ENCODE assay signal across 8 mouse cellular contexts in genomic region chr6:145275586-145276219, GRCm38 (mm10). TPM values are rescaled to one million over a fixed set of nuclear protein-coding genes. Genes with fewer than 3 reads are reported as not detected.
DNase-seq lines count a peak whose midpoint lies in the region; ATAC-seq and TF ChIP-seq lines count a peak whose summit lies in the region.

No protein-coding gene starts in this region.

- H3K4me1 ChIP-seq in lung, embryonic 15.5 days: peaks cover 26% of the 10 kb centered on the region
- peaks cover 15% of the 10 kb centered on the region for H3K4me1 ChIP-seq in embryonic facial prominence, embryonic 10.5 days
- H3K4me1 ChIP-seq in intestine, postnatal 0 days (replicated peaks; ENCODE audit: control insufficient read depth, insufficient read depth, low read length): 0 out of 2 replicates have a peak, but pooled peaks cover 7% of the 10 kb centered on the region
- H3K4me1 ChIP-seq in neural tube, embryonic 15.5 days: peaks cover 7% of the 10 kb centered on the region

- TF ChIP-seq CTCF in intestine, postnatal 0 days (IDR thresholded peaks at IDR 0.05; ENCODE audit: low read depth): no peak
- TF ChIP-seq CTCF in left cerebral cortex, adult 2 months (IDR thresholded peaks at IDR 0.05): no peak

- no peaks in the 10 kb centered on the region for H3K36me3 ChIP-seq in lung, embryonic 15.5 days
- no peaks in the 10 kb centered on the region for H3K36me3 ChIP-seq in embryonic facial prominence, embryonic 10.5 days (replicated peaks)
- no peaks in the 10 kb centered on the region for H3K36me3 ChIP-seq in intestine, postnatal 0 days (ENCODE audit: control insufficient read depth, insufficient read depth)
- H3K36me3 ChIP-seq in neural tube, embryonic 15.5 days: no peaks in the 10 kb centered on the region

- H3K9me3 ChIP-seq in lung, embryonic 15.5 days: no peaks in the 10 kb centered on the region
- no peaks in the 10 kb centered on the region for H3K9me3 ChIP-seq in embryonic facial prominence, embryonic 10.5 days
- H3K9me3 ChIP-seq in intestine, postnatal 0 days (ENCODE audit: control insufficient read depth): no peaks in the 10 kb centered on the region
- no peaks in the 10 kb centered on the region for H3K9me3 ChIP-seq in neural tube, embryonic 15.5 days (replicated peaks)

- intact Hi-C loops in left cerebral cortex, adult 2 months (cut with DNase I): no loop called here
- intact Hi-C loops in left cerebral cortex, postnatal 14 days (cut with DNase I): no loop called here

- H3K4me2 ChIP-seq in lung, embryonic 15.5 days: peak overlapping the region; percentile 43
- H3K4me2 ChIP-seq in intestine, postnatal 0 days (replicated peaks; ENCODE audit: low read depth): peak overlapping the region; percentile 38
- H3K4me2 ChIP-seq in neural tube, embryonic 15.5 days: peak overlapping the region; percentile 51

- no peaks in the 10 kb centered on the region for H3K27me3 ChIP-seq in lung, embryonic 15.5 days
- peaks cover 16% of the 10 kb centered on the region for H3K27me3 ChIP-seq in embryonic facial prominence, embryonic 10.5 days (replicated peaks; ENCODE audit: low read depth, poor library complexity, severe bottlenecking)
- H3K27me3 ChIP-seq in intestine, postnatal 0 days (replicated peaks; ENCODE audit: control insufficient read depth, insufficient read depth, low read length): no peaks in the 10 kb centered on the region
- no peaks in the 10 kb centered on the region for H3K27me3 ChIP-seq in neural tube, embryonic 15.5 days (replicated peaks)

- DNase-seq in lung, postnatal 10 days: no peak
- no peak for DNase-seq in embryonic facial prominence, embryonic 10.5 days (ENCODE audit: low spot score)
- no peak for DNase-seq in T-cell, adult 2 months (ENCODE audit: low spot score)
- no peak for DNase-seq in left cerebral cortex, adult 2 months (ENCODE audit: extremely low spot score in 1 of 2, low spot score in 2 of 2)
- no peak for DNase-seq in left cerebral cortex, postnatal 14 days (ENCODE audit: low spot score in 2 of 2)

- H3K27ac ChIP-seq in lung, embryonic 15.5 days: no peak overlapping the region
- no peak overlapping the region; the same call in 1 of the 2 replicates for H3K27ac ChIP-seq in embryonic facial prominence, embryonic 10.5 days (replicated peaks)
- H3K27ac ChIP-seq in intestine, postnatal 0 days (ENCODE audit: low read depth, low read length): no peak overlapping the region
- no peak overlapping the region for H3K27ac ChIP-seq in neural tube, embryonic 15.5 days (replicated peaks)
- no peak overlapping the region for H3K27ac ChIP-seq in left cerebral cortex, adult 2 months

- H3K4me3 ChIP-seq in lung, embryonic 15.5 days: no peak overlapping the region
- peak overlapping the region; percentile 44 for H3K4me3 ChIP-seq in embryonic facial prominence, embryonic 10.5 days
- H3K4me3 ChIP-seq in intestine, postnatal 0 days (ENCODE audit: low read depth, low read length): no peak overlapping the region
- H3K4me3 ChIP-seq in neural tube, embryonic 15.5 days (replicated peaks): 0 out of 2 replicates have a peak overlapping the region, but pooled peaks have one; percentile 21
- no peak overlapping the region for H3K4me3 ChIP-seq in left cerebral cortex, adult 2 months

- WGBS in lung, embryonic 15.5 days: 52% methylated on average over 6 of the region's 6 CpGs
- 45% methylated on average over 6 of the region's 6 CpGs for WGBS in embryonic facial prominence, embryonic 10.5 days
- 59% methylated on average over 6 of the region's 6 CpGs for WGBS in intestine, postnatal 0 days
- WGBS in neural tube, embryonic 15.5 days: 58% methylated on average over 6 of the region's 6 CpGs

- H3K9ac ChIP-seq in lung, embryonic 15.5 days: no peak overlapping the region; the same call in 1 of the 2 replicates
- H3K9ac ChIP-seq in intestine, postnatal 0 days (ENCODE audit: low read depth, low read length): no peak overlapping the region
- H3K9ac ChIP-seq in neural tube, embryonic 15.5 days (replicated peaks): no peak overlapping the region

- no peak for ATAC-seq in lung, embryonic 15.5 days (ENCODE audit: borderline replicate concordance, extremely low read depth, low FRiP score, low TSS enrichment)
- no peak for ATAC-seq in intestine, postnatal 0 days
- no peak for ATAC-seq in neural tube, embryonic 15.5 days (ENCODE audit: low FRiP score)

RNA-seq across cellular contexts. Expression of gene Kras, which starts 25.7 kb away (rescaled TPM):
- polyA plus RNA-seq in lung, embryonic 15.5 days (2015; fragmentation: Nextera tagmentation; extraction: Ambion mirVana): 92.2 and 99.5 TPM in 2 replicates
- 87.8 and 89.7 TPM in 2 replicates for polyA plus RNA-seq in embryonic facial prominence, embryonic 10.5 days (2016; fragmentation: Nextera tagmentation; extraction: Ambion mirVana)
- polyA plus RNA-seq in intestine, postnatal 0 days (2015; fragmentation: Nextera tagmentation; extraction: Ambion mirVana): 62.0 and 64.2 TPM in 2 replicates
- polyA plus RNA-seq in neural tube, embryonic 15.5 days (2015; fragmentation: Nextera tagmentation; extraction: Ambion mirVana): 69.6 and 76.5 TPM in 2 replicates
- 10 to 100 TPM; 78.4 to 79.8 TPM for total RNA-seq in left cerebral cortex, adult 2 months (2021)
- total RNA-seq in left cerebral cortex, postnatal 14 days (2021): 10 to 100 TPM; 78.4 to 82.1 TPM

Comparison
In these comparisons a context has a peak if more than half of its experiments do, and no peak if none do; other contexts are left out.
1. H3K4me3 ChIP-seq: peak in embryonic facial prominence, embryonic 10.5 days (single experiment) and neural tube, embryonic 15.5 days (single experiment); none in lung, embryonic 15.5 days (single experiment), intestine, postnatal 0 days (single experiment) and left cerebral cortex, adult 2 months (single experiment).
2. Peak in every context shown above with its lines, with median percentiles within 50 percentile points of each other: H3K4me2 ChIP-seq.